Mouse (Mus musculus): ENCODE results near the gene Trem3. TPM values are rescaled to one million over a fixed set of nuclear protein-coding genes. Genes with fewer than 3 reads are reported as not detected.
A peak's percentile ranks its signal among the peaks of the same experiment; 100 is the strongest.

Trem3 gene
- polyA plus RNA-seq, 1 experiment from 2014 or later = 0.24 TPM

DNA sequence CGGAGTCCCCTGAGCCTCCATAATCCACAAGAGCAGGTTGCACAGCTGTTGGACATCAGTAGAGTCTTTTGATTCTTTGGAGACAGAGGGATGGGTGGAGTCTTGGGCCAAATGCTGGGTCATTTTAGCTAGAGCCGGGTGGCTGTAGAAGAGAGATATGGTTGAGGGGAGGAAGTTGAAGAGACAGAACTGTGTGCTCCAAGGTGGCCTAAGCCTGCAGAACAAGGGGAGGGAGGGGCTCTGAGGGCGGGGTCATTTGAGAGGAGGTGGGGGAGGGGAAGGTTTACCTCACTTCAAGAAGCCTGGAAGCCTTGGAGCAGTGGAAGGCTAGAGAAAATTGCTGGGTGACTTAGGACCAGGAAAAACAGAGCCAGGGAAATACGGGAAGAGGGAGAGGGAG, 51.6 kb downstream of the Trem3 start, which contains the start of gene Treml2:
Gene Treml2, plus strand, starts transcription at position 296 of the 400 bp plus-strand sequence.
- H3K36me3 ChIP-seq (ENCODE audit: control insufficient read depth, insufficient read depth, low read length) = no peaks in the 10 kb centered on the region
- no peak within 1 kb of the TSS for H3K27ac ChIP-seq (replicated peaks; ENCODE audit: low read depth, low read length)
- H3K9me3 ChIP-seq (ENCODE audit: control insufficient read depth, low read length) = no peaks in the 10 kb centered on the region
- 24% methylated on average over 3 of the region's 4 CpGs for WGBS
- ATAC-seq (ENCODE audit: low read depth) = no peak
- H3K4me1 ChIP-seq (ENCODE audit: control insufficient read depth, insufficient read depth, low read length) = no peaks in the 10 kb centered on the region
- H3K4me3 ChIP-seq (ENCODE audit: low read depth, low read length) = no peak within 1 kb of the TSS
- no peak for DNase-seq (ENCODE audit: low spot score)
- no peak within 1 kb of the TSS for H3K9ac ChIP-seq (ENCODE audit: low read depth, low read length)
- H3K27me3 ChIP-seq (replicated peaks; ENCODE audit: control insufficient read depth, insufficient read depth, low read length) = no peaks in the 10 kb centered on the region
- no peak within 1 kb of the TSS for H3K4me2 ChIP-seq (ENCODE audit: low read depth, low read length)

DNA sequence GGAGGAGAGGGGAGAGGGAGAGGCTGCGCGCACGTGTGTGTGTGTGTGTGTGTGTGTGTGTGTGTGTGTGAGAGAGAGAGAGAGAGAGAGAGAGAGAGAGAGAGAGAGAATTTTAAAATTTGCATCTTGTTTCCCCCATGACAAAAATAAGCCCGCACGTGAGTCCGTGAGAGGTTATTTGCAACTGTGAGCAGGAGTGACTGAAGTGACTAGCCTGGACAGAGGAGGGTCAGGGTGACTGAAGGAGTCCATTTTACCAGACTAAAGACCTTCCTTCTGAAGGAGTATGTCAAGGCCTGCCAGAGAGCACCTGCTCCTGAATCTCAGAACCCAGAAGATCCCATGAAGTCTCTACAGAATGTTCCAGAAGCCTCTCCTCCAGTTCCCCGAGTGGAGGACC, 52.2 kb downstream of the Trem3 start:
- H3K9me3 ChIP-seq (ENCODE audit: control insufficient read depth, low read length) = no peaks in the 10 kb centered on the region
- no peak overlapping the region for H3K27ac ChIP-seq (replicated peaks; ENCODE audit: low read depth, low read length)
- no peak overlapping the region for H3K4me3 ChIP-seq (ENCODE audit: low read depth, low read length)
- DNase-seq (ENCODE audit: low spot score) (no peak), ATAC-seq (ENCODE audit: low read depth) (no peak)
- 53% methylated on average over 7 of the region's 7 CpGs for WGBS
- no peak overlapping the region for H3K4me2 ChIP-seq (ENCODE audit: low read depth, low read length)
- no peaks in the 10 kb centered on the region for H3K36me3 ChIP-seq (ENCODE audit: control insufficient read depth, insufficient read depth, low read length)
- no peaks in the 10 kb centered on the region for H3K27me3 ChIP-seq (replicated peaks; ENCODE audit: control insufficient read depth, insufficient read depth, low read length)
- H3K9ac ChIP-seq (ENCODE audit: low read depth, low read length) = no peak overlapping the region
- H3K4me1 ChIP-seq (ENCODE audit: control insufficient read depth, insufficient read depth, low read length) = no peaks in the 10 kb centered on the region

DNA sequence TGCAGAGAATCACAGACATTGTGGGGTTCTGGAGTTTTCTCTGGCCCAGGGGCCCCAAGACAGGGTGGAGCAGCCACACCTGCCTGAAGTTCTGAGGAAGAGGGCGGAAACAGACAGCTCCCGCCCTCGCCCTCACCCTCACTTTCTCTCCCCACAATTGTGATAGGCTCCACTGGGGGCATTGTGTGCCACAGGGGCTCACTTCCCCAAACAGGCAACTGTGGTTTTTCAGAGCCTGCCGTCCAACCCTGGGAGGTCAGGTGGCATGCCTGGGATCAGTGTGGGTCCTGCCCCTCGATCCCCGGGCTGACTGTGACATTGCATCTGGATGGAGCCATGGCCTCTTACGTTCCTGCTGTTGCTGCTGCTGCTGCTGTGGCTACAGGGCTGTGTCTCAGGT, 52.6 kb downstream of the Trem3 start:
- no peak overlapping the region for H3K9ac ChIP-seq (ENCODE audit: low read depth, low read length)
- no peaks in the 10 kb centered on the region for H3K36me3 ChIP-seq (ENCODE audit: control insufficient read depth, insufficient read depth, low read length)
- no peaks in the 10 kb centered on the region for H3K4me1 ChIP-seq (ENCODE audit: control insufficient read depth, insufficient read depth, low read length)
- H3K9me3 ChIP-seq (ENCODE audit: control insufficient read depth, low read length) = no peaks in the 10 kb centered on the region
- H3K27ac ChIP-seq (replicated peaks; ENCODE audit: low read depth, low read length) = no peak overlapping the region
- no peak for ATAC-seq (ENCODE audit: low read depth)
- H3K4me2 ChIP-seq (ENCODE audit: low read depth, low read length) = no peak overlapping the region
- H3K27me3 ChIP-seq (replicated peaks; ENCODE audit: control insufficient read depth, insufficient read depth, low read length) = no peaks in the 10 kb centered on the region
- no peak overlapping the region for H3K4me3 ChIP-seq (ENCODE audit: low read depth, low read length)
- WGBS = 56% methylated on average over 7 of the region's 7 CpGs
- no peak for DNase-seq (ENCODE audit: low spot score)

DNA sequence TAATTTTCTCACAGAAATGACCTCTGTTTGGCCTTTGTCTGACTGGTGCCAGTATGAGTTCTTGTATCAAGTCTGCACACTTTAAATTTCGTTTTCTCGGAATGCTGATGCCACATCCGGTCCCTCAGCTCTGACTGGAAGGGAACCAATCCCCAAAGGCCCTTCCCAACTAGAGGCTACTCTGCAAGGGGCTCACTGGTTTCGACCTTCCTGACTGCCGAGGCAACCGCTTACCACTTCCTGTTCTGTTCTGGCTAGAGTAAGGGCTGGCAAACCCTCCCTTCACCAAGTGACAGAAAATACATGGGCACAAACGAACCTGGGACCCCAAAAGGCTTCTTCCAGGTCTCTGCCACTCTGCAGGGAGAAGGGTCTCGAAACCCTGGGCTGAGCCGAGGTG, 53.3 kb downstream of the Trem3 start:
- DNase-seq (ENCODE audit: low spot score) = peak; percentile 6
- 77% methylated on average over 9 of the region's 9 CpGs for WGBS
- Histone ChIP-seq H3K4me3 (ENCODE audit: low read depth, low read length) (no peak overlapping the region), H3K27me3 (replicated peaks; ENCODE audit: control insufficient read depth, insufficient read depth, low read length) (no peaks in the 10 kb centered on the region), H3K9ac (ENCODE audit: low read depth, low read length) (no peak overlapping the region), H3K4me1 (ENCODE audit: control insufficient read depth, insufficient read depth, low read length) (no peaks in the 10 kb centered on the region), H3K9me3 (ENCODE audit: control insufficient read depth, low read length) (no peaks in the 10 kb centered on the region), H3K36me3 (ENCODE audit: control insufficient read depth, insufficient read depth, low read length) (no peaks in the 10 kb centered on the region), H3K27ac (replicated peaks; ENCODE audit: low read depth, low read length) (no peak overlapping the region), H3K4me2 (ENCODE audit: low read depth, low read length) (no peak overlapping the region)
- no peak for ATAC-seq (ENCODE audit: low read depth)

DNA sequence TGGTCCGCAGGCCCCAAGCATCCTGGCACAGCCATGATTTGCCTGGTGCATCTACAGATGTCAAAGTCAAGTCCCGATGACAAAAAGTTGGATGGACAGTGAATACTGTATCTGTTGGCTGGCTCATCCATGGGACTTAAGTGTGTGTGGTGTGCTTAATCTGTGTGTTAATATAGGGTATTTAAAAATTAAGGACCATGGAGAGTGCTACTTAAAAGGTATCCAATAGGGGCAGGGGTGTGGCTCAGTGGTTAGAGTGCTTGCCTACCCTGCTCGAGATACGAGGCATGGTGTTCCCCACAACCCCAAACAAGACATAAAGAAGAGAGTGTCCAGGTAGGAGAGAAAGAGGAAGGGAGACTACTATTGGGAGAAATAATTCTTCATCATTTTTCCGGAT, 54.2 kb downstream of the Trem3 start:
- no peaks in the 10 kb centered on the region for H3K9me3 ChIP-seq (ENCODE audit: control insufficient read depth, low read length)
- no peak overlapping the region for H3K27ac ChIP-seq (replicated peaks; ENCODE audit: low read depth, low read length)
- H3K36me3 ChIP-seq (ENCODE audit: control insufficient read depth, insufficient read depth, low read length) = no peaks in the 10 kb centered on the region
- DNase-seq (ENCODE audit: low spot score) (no peak), ATAC-seq (ENCODE audit: low read depth) (no peak)
- no peak overlapping the region for H3K4me2 ChIP-seq (ENCODE audit: low read depth, low read length)
- H3K4me3 ChIP-seq (ENCODE audit: low read depth, low read length) = no peak overlapping the region
- no peaks in the 10 kb centered on the region for H3K27me3 ChIP-seq (replicated peaks; ENCODE audit: control insufficient read depth, insufficient read depth, low read length)
- no peaks in the 10 kb centered on the region for H3K4me1 ChIP-seq (ENCODE audit: control insufficient read depth, insufficient read depth, low read length)
- no peak overlapping the region for H3K9ac ChIP-seq (ENCODE audit: low read depth, low read length)
- 84% methylated on average over 5 of the region's 5 CpGs for WGBS

Other genes starting within 250 kb of the Trem3 start
- gene 1700122O11Rik, start 209.5 kb upstream of the Trem3 start, polyA plus RNA-seq (2014; fragmentation: Nextera tagmentation; extraction: Ambion mirVana) = not detected in 2 replicates
- not detected in 2 replicates for gene 1700067P10Rik, start 158.5 kb upstream of the Trem3 start, polyA plus RNA-seq (2014; fragmentation: Nextera tagmentation; extraction: Ambion mirVana)
- gene 9830107B12Rik, start 101.5 kb upstream of the Trem3 start, polyA plus RNA-seq (2014; fragmentation: Nextera tagmentation; extraction: Ambion mirVana) = not detected in 2 replicates
- gene A530064D06Rik, start 80.5 kb upstream of the Trem3 start, polyA plus RNA-seq (2014; fragmentation: Nextera tagmentation; extraction: Ambion mirVana) = 0.08 and 0.10 TPM in 2 replicates
- gene Trem1, start 15.0 kb upstream of the Trem3 start, polyA plus RNA-seq (2014; fragmentation: Nextera tagmentation; extraction: Ambion mirVana) = 0.08 TPM in 1 of 2 replicates, not detected in the other
- 0.13 and 0.21 TPM in 2 replicates for gene Treml4, start 16.5 kb downstream of the Trem3 start, polyA plus RNA-seq (2014; fragmentation: Nextera tagmentation; extraction: Ambion mirVana)
- 0.14 and 0.28 TPM in 2 replicates for gene Treml2, start 51.7 kb downstream of the Trem3 start, polyA plus RNA-seq (2014; fragmentation: Nextera tagmentation; extraction: Ambion mirVana)
- gene B430306N03Rik, start 68.4 kb downstream of the Trem3 start, polyA plus RNA-seq (2014; fragmentation: Nextera tagmentation; extraction: Ambion mirVana) = 0.07 and 1.0 TPM in 2 replicates
- 5.4 and 6.6 TPM in 2 replicates for gene Trem2, start 98.6 kb downstream of the Trem3 start, polyA plus RNA-seq (2014; fragmentation: Nextera tagmentation; extraction: Ambion mirVana)
- 0.50 and 1.1 TPM in 2 replicates for gene Treml1, start 112.1 kb downstream of the Trem3 start, polyA plus RNA-seq (2014; fragmentation: Nextera tagmentation; extraction: Ambion mirVana)
- 16.2 and 16.7 TPM in 2 replicates for gene Nfya, start 162.1 kb downstream of the Trem3 start, polyA plus RNA-seq (2014; fragmentation: Nextera tagmentation; extraction: Ambion mirVana)
- 38.1 and 45.7 TPM in 2 replicates for gene Oard1, start 162.2 kb downstream of the Trem3 start, polyA plus RNA-seq (2014; fragmentation: Nextera tagmentation; extraction: Ambion mirVana)
- gene Apobec2, start 185.2 kb downstream of the Trem3 start, polyA plus RNA-seq (2014; fragmentation: Nextera tagmentation; extraction: Ambion mirVana) = 73.2 and 104 TPM in 2 replicates
- 2.6 and 2.9 TPM in 2 replicates for gene Tspo2, start 203.7 kb downstream of the Trem3 start, polyA plus RNA-seq (2014; fragmentation: Nextera tagmentation; extraction: Ambion mirVana)
- 0.08 and 0.13 TPM in 2 replicates for gene Unc5cl, start 207.1 kb downstream of the Trem3 start, polyA plus RNA-seq (2014; fragmentation: Nextera tagmentation; extraction: Ambion mirVana)

All from embryonic facial prominence, embryonic 14.5 days (tissue).